In genomic region chr11:6417069-6417468, GRCm38 (mm10) we compare ENCODE assay signal across 8 mouse cellular contexts. TPM values are rescaled to one million over a fixed set of nuclear protein-coding genes. Genes with fewer than 3 reads are reported as not detected.
A peak's percentile ranks its signal among the peaks of the same experiment; 100 is the strongest.
DNase-seq lines count a peak whose midpoint lies in the region; ATAC-seq and TF ChIP-seq lines count a peak whose summit lies in the region.

No protein-coding gene starts in this region.

- peak overlapping the region; percentile 72 for H3K4me3 ChIP-seq in heart, embryonic 12.5 days
- H3K4me3 ChIP-seq in ES-Bruce4 (ENCODE audit: low read depth, low read length) = peak overlapping the region; percentile 92
- H3K4me3 ChIP-seq in forebrain, embryonic 14.5 days (ENCODE audit: low read depth, low read length) = peak overlapping the region; percentile 86
- peak overlapping the region; percentile 77 for H3K4me3 ChIP-seq in liver, embryonic 16.5 days (ENCODE audit: low read depth, low read length)

- peaks cover 33% of the 10 kb centered on the region for H3K36me3 ChIP-seq in heart, embryonic 12.5 days
- peaks cover 44% of the 10 kb centered on the region for H3K36me3 ChIP-seq in ES-Bruce4 (ENCODE audit: control insufficient read depth, insufficient read depth, low read length, poor library complexity, severe bottlenecking)
- H3K36me3 ChIP-seq in forebrain, embryonic 14.5 days (ENCODE audit: control insufficient read depth, insufficient read depth, low read length) = peaks cover 34% of the 10 kb centered on the region
- H3K36me3 ChIP-seq in liver, embryonic 16.5 days (ENCODE audit: control insufficient read depth, insufficient read depth) = peaks cover 23% of the 10 kb centered on the region

- peak overlapping the region; percentile 97; the same call in 1 of the 2 replicates for H3K27ac ChIP-seq in heart, embryonic 12.5 days (ENCODE audit: poor library complexity, severe bottlenecking)
- H3K27ac ChIP-seq in ES-Bruce4 (ENCODE audit: insufficient read depth, low read length) = peak overlapping the region; percentile 90
- no peak overlapping the region for H3K27ac ChIP-seq in forebrain, embryonic 14.5 days (ENCODE audit: low read depth, low read length)
- H3K27ac ChIP-seq in liver, embryonic 16.5 days (ENCODE audit: low read length) = peak overlapping the region; percentile 62; the same call in 1 of the 2 replicates

- peaks cover 14% of the 10 kb centered on the region for H3K4me1 ChIP-seq in heart, embryonic 12.5 days (replicated peaks)
- H3K4me1 ChIP-seq in ES-Bruce4 (ENCODE audit: control insufficient read depth, insufficient read depth, low read length) = no peaks in the 10 kb centered on the region
- H3K4me1 ChIP-seq in forebrain, embryonic 14.5 days (ENCODE audit: control insufficient read depth, insufficient read depth, low read length) = peaks cover 15% of the 10 kb centered on the region
- H3K4me1 ChIP-seq in liver, embryonic 16.5 days (ENCODE audit: control insufficient read depth, low read depth, low read length) = peaks cover 21% of the 10 kb centered on the region

- peak overlapping the region; percentile 89 for H3K9ac ChIP-seq in heart, embryonic 12.5 days
- H3K9ac ChIP-seq in ES-Bruce4 (ENCODE audit: low read depth, poor library complexity, severe bottlenecking) = peak overlapping the region; percentile 99
- H3K9ac ChIP-seq in forebrain, embryonic 14.5 days (ENCODE audit: low read length) = peak overlapping the region; percentile 96; the same call in 1 of the 2 replicates
- peak overlapping the region; percentile 77 for H3K9ac ChIP-seq in liver, embryonic 16.5 days (ENCODE audit: low read depth, low read length)

- no peak for DNase-seq in heart, adult 9 months (ENCODE audit: low spot score in 2 of 2)
- DNase-seq in forebrain, embryonic 14.5 days (ENCODE audit: low spot score) = no peak
- no peak for DNase-seq in yolk sac, embryonic 10.5 days (ENCODE audit: low spot score)
- no peak for DNase-seq in left cerebral cortex, adult 9 months (ENCODE audit: low spot score in 2 of 2)
- DNase-seq in left cerebral cortex, postnatal 25 days (ENCODE audit: low spot score in 2 of 2) = no peak

- ATAC-seq in heart, embryonic 12.5 days (ENCODE audit: insufficient number of reproducible peaks, low FRiP score) = no peak
- ATAC-seq in forebrain, embryonic 14.5 days = no peak
- no peak for ATAC-seq in liver, embryonic 16.5 days (ENCODE audit: low read depth)

- TF ChIP-seq EP300 in ES-Bruce4 (IDR thresholded peaks at IDR 0.05; ENCODE audit: insufficient read depth, low read depth, low read length) = no peak

- intact Hi-C loops in left cerebral cortex, postnatal 25 days (cut with DNase I) = no loop called here

- TF ChIP-seq CTCF in ES-Bruce4 (IDR thresholded peaks at IDR 0.05; ENCODE audit: low read depth, low read length) = no peak

- TF ChIP-seq POLR2A in ES-Bruce4 (IDR thresholded peaks at IDR 0.05; ENCODE audit: insufficient read depth, low read length) = no peak

- peak overlapping the region; percentile 99 for H3K4me2 ChIP-seq in heart, embryonic 12.5 days
- peak overlapping the region; percentile 66 for H3K4me2 ChIP-seq in forebrain, embryonic 14.5 days (ENCODE audit: low read length)
- peak overlapping the region; percentile 88 for H3K4me2 ChIP-seq in liver, embryonic 16.5 days (ENCODE audit: low read depth, low read length)

- H3K9me3 ChIP-seq in heart, embryonic 12.5 days (replicated peaks) = no peaks in the 10 kb centered on the region
- no peaks in the 10 kb centered on the region for H3K9me3 ChIP-seq in ES-Bruce4 (replicated peaks; ENCODE audit: control insufficient read depth, insufficient read depth, low read length, poor library complexity, severe bottlenecking)
- no peaks in the 10 kb centered on the region for H3K9me3 ChIP-seq in forebrain, embryonic 14.5 days (replicated peaks; ENCODE audit: control insufficient read depth, low read length)
- peaks cover 13% of the 10 kb centered on the region for H3K9me3 ChIP-seq in liver, embryonic 16.5 days (replicated peaks; ENCODE audit: control insufficient read depth, low read length)

- H3K27me3 ChIP-seq in heart, embryonic 12.5 days (replicated peaks) = no peaks in the 10 kb centered on the region
- H3K27me3 ChIP-seq in ES-Bruce4 (ENCODE audit: control insufficient read depth, insufficient read depth, low read length, poor library complexity, severe bottlenecking) = no peaks in the 10 kb centered on the region
- H3K27me3 ChIP-seq in forebrain, embryonic 14.5 days (replicated peaks; ENCODE audit: control insufficient read depth, insufficient read depth, low read length) = no peaks in the 10 kb centered on the region
- H3K27me3 ChIP-seq in liver, embryonic 16.5 days (ENCODE audit: control insufficient read depth, insufficient read depth, low read depth, low read length) = no peaks in the 10 kb centered on the region

- WGBS in heart, embryonic 12.5 days = 34% methylated on average over 2 of the region's 2 CpGs
- 45% methylated on average over 2 of the region's 2 CpGs for WGBS in forebrain, embryonic 14.5 days
- WGBS in liver, embryonic 16.5 days (ENCODE audit: insufficient replicate concordance) = 14% methylated on average over 2 of the region's 2 CpGs

RNA-seq across cellular contexts. Expression of gene Ppia, which starts 1.8 kb away (rescaled TPM):
- 4,539 and 4,606 TPM in 2 replicates for polyA plus RNA-seq in heart, embryonic 12.5 days (2016; fragmentation: Nextera tagmentation; extraction: Ambion mirVana)
- polyA plus RNA-seq in ES-Bruce4 (2011; ENCODE audit: insufficient read depth, insufficient read length, low read depth, missing spikeins) = 2,132 and 2,301 TPM in 2 replicates
- 4,105 and 4,592 TPM in 2 replicates for polyA plus RNA-seq in forebrain, embryonic 14.5 days (2014; fragmentation: Nextera tagmentation; extraction: Ambion mirVana)
- polyA plus RNA-seq in liver, embryonic 16.5 days (2015; fragmentation: Nextera tagmentation; extraction: Ambion mirVana) = 2,023 and 2,306 TPM in 2 replicates
- 1,000 to 10,000 TPM; 1,922 to 2,079 TPM for total RNA-seq in left cerebral cortex, postnatal 25 days (2021)

RNA-seq across cellular contexts. Expression of gene H2afv, which starts 27.2 kb away (rescaled TPM):
- polyA plus RNA-seq in heart, embryonic 12.5 days (2016; fragmentation: Nextera tagmentation; extraction: Ambion mirVana) = 306 TPM in 2 replicates
- polyA plus RNA-seq in ES-Bruce4 (2011; ENCODE audit: insufficient read depth, insufficient read length, low read depth, missing spikeins) = 200 and 218 TPM in 2 replicates
- 593 and 826 TPM in 2 replicates for polyA plus RNA-seq in forebrain, embryonic 14.5 days (2014; fragmentation: Nextera tagmentation; extraction: Ambion mirVana)
- polyA plus RNA-seq in liver, embryonic 16.5 days (2015; fragmentation: Nextera tagmentation; extraction: Ambion mirVana) = 116 and 120 TPM in 2 replicates
- 10 to 100 TPM; 32.3 to 32.6 TPM for total RNA-seq in left cerebral cortex, postnatal 25 days (2021)

RNA-seq across cellular contexts. Expression of gene Zmiz2, which starts 28.2 kb away (rescaled TPM):
- polyA plus RNA-seq in heart, embryonic 12.5 days (2016; fragmentation: Nextera tagmentation; extraction: Ambion mirVana) = 7.0 and 7.5 TPM in 2 replicates
- 51.5 and 59.4 TPM in 2 replicates for polyA plus RNA-seq in ES-Bruce4 (2011; ENCODE audit: insufficient read depth, insufficient read length, low read depth, missing spikeins)
- polyA plus RNA-seq in forebrain, embryonic 14.5 days (2014; fragmentation: Nextera tagmentation; extraction: Ambion mirVana) = 28.6 and 32.6 TPM in 2 replicates
- polyA plus RNA-seq in liver, embryonic 16.5 days (2015; fragmentation: Nextera tagmentation; extraction: Ambion mirVana) = 3.3 and 3.7 TPM in 2 replicates
- total RNA-seq in left cerebral cortex, postnatal 25 days (2021) = 100 to 1,000 TPM; 215 to 216 TPM

RNA-seq across cellular contexts. Expression of gene Purb, which starts 58.6 kb away (rescaled TPM):
- 29.8 and 32.6 TPM in 2 replicates for polyA plus RNA-seq in heart, embryonic 12.5 days (2016; fragmentation: Nextera tagmentation; extraction: Ambion mirVana)
- polyA plus RNA-seq in ES-Bruce4 (2011; ENCODE audit: insufficient read depth, insufficient read length, low read depth, missing spikeins) = 49.8 and 52.0 TPM in 2 replicates
- polyA plus RNA-seq in forebrain, embryonic 14.5 days (2014; fragmentation: Nextera tagmentation; extraction: Ambion mirVana) = 8.7 and 12.1 TPM in 2 replicates
- 7.3 TPM in 2 replicates for polyA plus RNA-seq in liver, embryonic 16.5 days (2015; fragmentation: Nextera tagmentation; extraction: Ambion mirVana)
- total RNA-seq in left cerebral cortex, postnatal 25 days (2021) = 100 to 1,000 TPM; 294 to 301 TPM
